Mouse (Mus musculus): Measurements from ENCODE around the gene Caskin2.
"Not testable (repeated sequence)": the region's sequence is repeated elsewhere in the genome, so short reads cannot be mapped to it uniquely, and the experiment has no call there.

Caskin2 gene

GRCm38 (mm10) chr11:115803072-115803709, 10.2 kb downstream of the Caskin2 start:
- DNase-seq, result no peak

- DNase-seq, result no peak
Observed at GRCm38 (mm10) chr11:115800981-115801380, 12.5 kb downstream of the Caskin2 start.

GRCm38 (mm10) chr11:115797665-115798064, 15.8 kb downstream of the Caskin2 start:
- DNase-seq, result no peak

- DNase-seq, result no peak
Observed at GRCm38 (mm10) chr11:115796898-115797297, 16.5 kb downstream of the Caskin2 start.

GRCm38 (mm10) chr11:115792353-115792752, 21.1 kb downstream of the Caskin2 start:
- DNase-seq, result no peak

- DNase-seq, result no peak
Observed at GRCm38 (mm10) chr11:115791919-115792318, 21.5 kb downstream of the Caskin2 start.

GRCm38 (mm10) chr11:115789787-115790186, 23.7 kb downstream of the Caskin2 start:
- no peak for DNase-seq

- no peak for DNase-seq
Observed at GRCm38 (mm10) chr11:115786473-115786872, 27.0 kb downstream of the Caskin2 start.

- no peak for DNase-seq
Observed at GRCm38 (mm10) chr11:115780141-115781070, 33.0 kb downstream of the Caskin2 start.

GRCm38 (mm10) chr11:115779038-115779571, 34.3 kb downstream of the Caskin2 start:
- peak; percentile 93 for DNase-seq

GRCm38 (mm10) chr11:115777487-115778335, 35.7 kb downstream of the Caskin2 start:
- DNase-seq, result no peak

GRCm38 (mm10) chr11:115776954-115777353, 36.5 kb downstream of the Caskin2 start:
- no peak for DNase-seq

GRCm38 (mm10) chr11:115775821-115776665, 37.4 kb downstream of the Caskin2 start:
- peak; percentile 39 for DNase-seq

GRCm38 (mm10) chr11:115774653-115775052, 38.8 kb downstream of the Caskin2 start:
- DNase-seq, result no peak

GRCm38 (mm10) chr11:115768896-115769295, 44.5 kb downstream of the Caskin2 start:
- no peak for DNase-seq

- DNase-seq, result no peak
Observed at GRCm38 (mm10) chr11:115766981-115767380, 46.5 kb downstream of the Caskin2 start.

GRCm38 (mm10) chr11:115766356-115766943, 47.0 kb downstream of the Caskin2 start:
- peak; percentile 47 for DNase-seq

GRCm38 (mm10) chr11:115765607-115766141, 47.8 kb downstream of the Caskin2 start:
- peak; percentile 68 for DNase-seq

GRCm38 (mm10) chr11:115765103-115765606, 48.3 kb downstream of the Caskin2 start, which contains the start of gene Tmem94:
Tmem94 (plus strand) TSS chr11:115765433.
- DNase-seq, result peak; percentile 98

- DNase-seq, result no peak
Observed at GRCm38 (mm10) chr11:115764698-115765097, 48.7 kb downstream of the Caskin2 start.

GRCm38 (mm10) chr11:115762176-115762575, 51.3 kb downstream of the Caskin2 start:
- not testable (repeated sequence) for DNase-seq
